Mouse (Mus musculus): ENCODE results near the gene Cyp4x1.
"Not testable (repeated sequence)": the region's sequence is repeated elsewhere in the genome, so short reads cannot be mapped to it uniquely, and the experiment has no call there.

Cyp4x1 gene

GRCm38 (mm10) chr4:115133621-115134295 is at the start of gene Cyp4x1:
Gene Cyp4x1, minus strand, starts transcription at chr4:115134281.
- no peak for DNase-seq (ENCODE audit: low spot score in 2 of 2)

- not testable (repeated sequence) for DNase-seq (ENCODE audit: low spot score in 2 of 2)
Measured at GRCm38 (mm10) chr4:115176201-115176600, 42.1 kb upstream of the Cyp4x1 start.

- no peak for DNase-seq (ENCODE audit: low spot score in 2 of 2)
Measured at GRCm38 (mm10) chr4:115174694-115175353, 40.7 kb upstream of the Cyp4x1 start.

GRCm38 (mm10) chr4:115158963-115159362 is 24.9 kb upstream of the Cyp4x1 start:
- DNase-seq (ENCODE audit: low spot score in 2 of 2) = not testable (repeated sequence)

- DNase-seq (ENCODE audit: low spot score in 2 of 2) = no peak
Measured at GRCm38 (mm10) chr4:115154723-115155122, 20.6 kb upstream of the Cyp4x1 start.

- no peak for DNase-seq (ENCODE audit: low spot score in 2 of 2)
Measured at GRCm38 (mm10) chr4:115134296-115134630, 182 bp upstream of the Cyp4x1 start.

- no peak for DNase-seq (ENCODE audit: low spot score in 2 of 2)
Measured at GRCm38 (mm10) chr4:115133085-115133484, 996 bp downstream of the Cyp4x1 start.

- no peak for DNase-seq (ENCODE audit: low spot score in 2 of 2)
Measured at GRCm38 (mm10) chr4:115124713-115125112, 9.4 kb downstream of the Cyp4x1 start.

GRCm38 (mm10) chr4:115123507-115123906 is 10.6 kb downstream of the Cyp4x1 start:
- no peak for DNase-seq (ENCODE audit: low spot score in 2 of 2)

- DNase-seq (ENCODE audit: low spot score in 2 of 2) = no peak
Measured at GRCm38 (mm10) chr4:115121608-115122007, 12.5 kb downstream of the Cyp4x1 start.

- no peak for DNase-seq (ENCODE audit: low spot score in 2 of 2)
Measured at GRCm38 (mm10) chr4:115121162-115121561, 12.9 kb downstream of the Cyp4x1 start.

GRCm38 (mm10) chr4:115119642-115120041 is 14.4 kb downstream of the Cyp4x1 start:
- DNase-seq (ENCODE audit: low spot score in 2 of 2) = no peak

- DNase-seq (ENCODE audit: low spot score in 2 of 2) = no peak
Measured at GRCm38 (mm10) chr4:115113266-115113665, 20.8 kb downstream of the Cyp4x1 start.

- DNase-seq (ENCODE audit: low spot score in 2 of 2) = no peak
Measured at GRCm38 (mm10) chr4:115111167-115111566, 22.9 kb downstream of the Cyp4x1 start.

DNA sequence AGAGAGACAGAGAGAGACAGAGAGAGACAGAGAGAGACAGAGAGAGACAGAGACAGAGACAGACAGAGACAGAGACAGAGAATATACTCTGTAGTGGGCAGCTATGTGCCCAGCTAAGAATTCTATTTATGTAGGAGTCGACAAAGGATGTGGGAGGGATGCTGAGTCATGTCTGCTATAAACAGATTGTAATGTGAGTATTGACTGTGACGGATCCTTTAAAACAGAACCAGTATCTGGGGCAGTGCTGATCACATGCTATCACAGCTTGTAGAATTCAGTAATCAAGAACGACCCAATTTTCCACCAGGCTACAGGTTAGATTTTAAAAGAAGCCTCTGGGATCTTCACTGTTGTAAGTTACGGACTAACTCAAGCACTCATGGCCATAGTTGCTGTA is 30.6 kb downstream of the Cyp4x1 start:
- DNase-seq (ENCODE audit: low spot score in 2 of 2) = no peak

DNA sequence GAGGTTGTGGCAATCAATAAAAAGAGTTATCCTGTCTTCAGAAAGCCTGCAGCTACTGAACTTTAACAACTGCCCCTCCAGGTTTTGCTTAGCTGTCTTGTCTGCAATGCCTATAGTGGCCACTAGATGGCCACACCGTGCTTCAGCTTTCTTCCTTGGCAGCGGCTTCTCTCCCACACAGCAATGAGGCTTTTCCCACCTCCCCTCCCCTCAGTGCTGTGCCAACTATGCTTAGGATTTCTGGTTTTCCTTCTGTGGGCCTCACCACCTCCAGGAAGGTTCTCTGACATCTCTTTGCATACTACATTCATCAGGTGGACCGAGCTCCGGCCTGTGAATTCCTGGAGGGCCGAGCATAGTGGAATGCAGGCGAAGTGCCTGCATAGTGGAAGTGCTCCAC is 32.4 kb downstream of the Cyp4x1 start:
- peak; percentile 56 to 80 for DNase-seq (ENCODE audit: low spot score in 2 of 2)

GRCm38 (mm10) chr4:115097146-115097496 is 37.0 kb downstream of the Cyp4x1 start:
- no peak for DNase-seq (ENCODE audit: low spot score in 2 of 2)

DNA sequence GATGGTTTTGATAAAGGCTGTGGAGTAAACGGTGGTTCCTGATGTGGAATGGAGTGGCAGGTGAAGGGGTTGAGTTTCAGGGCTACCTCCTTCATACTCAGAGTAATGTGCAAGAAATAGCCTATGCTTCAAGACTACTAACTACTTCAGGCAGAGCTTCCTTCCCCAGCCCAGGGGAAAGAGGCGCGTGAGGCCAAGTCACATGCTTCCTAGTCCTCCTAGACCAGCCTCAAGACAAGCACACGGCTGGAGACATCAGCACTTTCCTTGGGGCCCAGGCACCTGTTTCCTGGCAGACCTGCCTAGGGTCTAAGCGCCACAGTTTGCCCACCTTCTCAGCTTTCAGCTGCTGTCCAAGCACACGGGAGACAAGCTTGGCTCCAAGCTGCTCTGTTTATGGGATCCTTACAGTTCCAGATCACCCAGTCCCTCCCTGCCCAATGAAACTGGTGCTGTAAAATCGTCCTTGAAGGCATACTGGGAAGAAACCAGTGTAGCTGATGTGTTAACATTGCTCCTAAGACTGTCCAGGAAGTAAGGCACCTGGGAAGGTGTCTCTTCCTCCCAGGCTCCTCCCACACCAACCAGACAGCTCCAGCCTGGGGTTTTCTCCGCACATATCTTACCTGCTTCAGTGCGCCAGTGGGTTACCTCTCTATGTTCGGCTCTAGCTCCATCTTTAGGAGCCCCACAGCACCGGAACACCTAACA is 37.5 kb downstream of the Cyp4x1 start:
- DNase-seq (ENCODE audit: low spot score in 2 of 2) = no peak

DNA sequence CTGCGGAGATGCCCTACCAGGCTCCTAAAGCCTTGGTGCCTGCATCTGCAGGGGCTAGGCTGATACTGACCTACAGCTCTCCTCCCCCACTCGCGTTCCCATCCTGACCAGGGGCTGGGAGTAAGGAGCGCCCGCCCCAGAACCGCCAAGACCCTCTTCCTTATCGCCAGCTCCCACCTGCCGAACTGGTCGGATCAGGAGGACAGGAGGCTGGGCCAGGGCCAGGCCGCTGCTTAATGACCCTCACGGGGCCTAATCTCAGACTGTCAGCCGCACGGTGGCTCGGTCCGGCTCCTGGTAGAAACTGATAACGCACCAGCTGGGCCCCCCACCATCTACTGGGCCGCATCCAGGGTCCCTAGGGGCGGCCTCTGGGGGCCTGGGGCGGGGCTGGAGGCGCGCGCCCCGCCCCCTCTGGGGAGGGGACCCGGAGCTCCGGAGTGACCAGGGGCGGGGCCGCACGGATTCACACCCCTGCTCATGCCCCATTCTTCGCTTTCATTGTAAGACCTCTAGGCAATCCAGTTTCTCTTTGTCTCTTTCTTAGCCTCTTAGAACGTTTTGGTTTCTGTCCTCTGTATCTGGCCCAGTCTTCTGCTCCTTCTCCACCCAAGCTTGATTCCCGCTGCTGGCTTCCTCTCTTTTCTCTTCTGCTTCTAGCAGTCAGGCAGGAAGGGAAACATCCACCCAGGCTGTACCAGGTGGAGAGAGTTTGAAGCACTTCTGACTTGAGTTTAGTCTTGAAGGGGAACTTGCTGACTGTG is 38.2 kb downstream of the Cyp4x1 start:
- peak; percentile 88 to 89 for DNase-seq (ENCODE audit: low spot score in 2 of 2)

- no peak for DNase-seq (ENCODE audit: low spot score in 2 of 2)
Measured at GRCm38 (mm10) chr4:115094056-115094455, 40.0 kb downstream of the Cyp4x1 start.

DNA sequence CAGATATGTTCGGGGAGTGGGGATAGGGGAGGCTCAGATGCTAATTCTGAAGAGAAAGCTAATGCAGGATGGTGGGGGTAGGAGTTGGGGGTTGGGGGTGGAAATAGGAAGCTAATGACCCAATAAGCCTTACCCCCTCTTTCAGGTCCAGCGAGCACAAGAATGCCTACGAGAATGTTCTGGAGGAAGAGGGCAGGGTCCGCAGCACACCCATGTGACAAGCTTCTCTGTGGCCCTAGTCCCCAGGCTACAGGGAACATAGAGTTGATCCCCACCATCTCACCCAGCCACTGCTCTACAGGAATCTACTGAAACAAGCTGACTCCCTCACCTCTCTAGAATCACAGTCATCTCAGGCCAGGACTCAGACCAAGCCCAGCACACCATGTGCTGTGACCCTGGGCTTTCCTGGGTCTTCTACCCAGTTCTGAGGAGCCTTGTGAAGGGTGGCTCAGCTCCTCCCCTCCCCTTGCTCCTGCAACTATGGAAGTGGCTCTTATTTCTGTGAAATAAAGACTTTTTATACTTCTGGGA is 40.7 kb downstream of the Cyp4x1 start:
- DNase-seq (ENCODE audit: low spot score in 2 of 2) = no peak

- DNase-seq (ENCODE audit: low spot score in 2 of 2) = peak in 1 of 2 experiments; percentile 55
Measured at GRCm38 (mm10) chr4:115091806-115092205, 42.3 kb downstream of the Cyp4x1 start.

All from spleen, postnatal 4 days (tissue).